Mouse (Mus musculus): ENCODE results near the gene Per1. TPM values are rescaled to one million over a fixed set of nuclear protein-coding genes. Genes with fewer than 3 reads are reported as not detected.

Per1 gene
- polyA plus RNA-seq, 1 experiment from 2014 or later, result 6.4 TPM

- 65% methylated on average over 5 of the region's 5 CpGs for WGBS
- ATAC-seq, result no peak
Measured at GRCm38 (mm10) chr11:69076572-69076971, 18.4 kb upstream of the Per1 start.

GRCm38 (mm10) chr11:69077316-69077715 is 17.7 kb upstream of the Per1 start:
- Histone ChIP-seq H3K9me3 (replicated peaks) (no peaks in the 10 kb centered on the region), H3K27ac (no peak overlapping the region), H3K4me2 (no peak overlapping the region), H3K27me3 (no peaks in the 10 kb centered on the region), H3K4me3 (no peak overlapping the region), H3K4me1 (peaks cover 15% of the 10 kb centered on the region), H3K9ac (no peak overlapping the region), H3K36me3 (ENCODE audit: poor library complexity, severe bottlenecking) (no peaks in the 10 kb centered on the region)
- no peak for ATAC-seq
- WGBS, result 84% methylated on average over 9 of the region's 9 CpGs

More at GRCm38 (mm10) chr11:69076572-69076971, 18.4 kb upstream of the Per1 start:
- Histone ChIP-seq H3K27ac (no peak overlapping the region), H3K4me3 (no peak overlapping the region), H3K4me2 (no peak overlapping the region), H3K36me3 (ENCODE audit: poor library complexity, severe bottlenecking) (no peaks in the 10 kb centered on the region), H3K4me1 (peaks cover 23% of the 10 kb centered on the region), H3K9me3 (replicated peaks) (no peaks in the 10 kb centered on the region), H3K9ac (no peak overlapping the region; the same call in 1 of the 2 replicates), H3K27me3 (no peaks in the 10 kb centered on the region)

- 86% methylated on average over 6 of the region's 6 CpGs for WGBS
- ATAC-seq, result no peak
- Histone ChIP-seq H3K4me1 (peaks cover 12% of the 10 kb centered on the region), H3K36me3 (ENCODE audit: poor library complexity, severe bottlenecking) (no peaks in the 10 kb centered on the region), H3K9me3 (replicated peaks) (no peaks in the 10 kb centered on the region), H3K9ac (no peak overlapping the region), H3K4me3 (no peak overlapping the region), H3K4me2 (no peak overlapping the region), H3K27ac (no peak overlapping the region), H3K27me3 (no peaks in the 10 kb centered on the region)
Measured at GRCm38 (mm10) chr11:69078041-69078440, 17.0 kb upstream of the Per1 start.

- no peak for ATAC-seq
- H3K9me3 ChIP-seq (replicated peaks), result no peaks in the 10 kb centered on the region
- no peak overlapping the region for H3K4me3 ChIP-seq
- peaks cover 7% of the 10 kb centered on the region for H3K4me1 ChIP-seq
- H3K36me3 ChIP-seq (ENCODE audit: poor library complexity, severe bottlenecking), result no peaks in the 10 kb centered on the region
- no peak overlapping the region for H3K9ac ChIP-seq
- no peak overlapping the region for H3K4me2 ChIP-seq
- H3K27me3 ChIP-seq, result no peaks in the 10 kb centered on the region
- 83% methylated on average over 5 of the region's 5 CpGs for WGBS
- no peak overlapping the region for H3K27ac ChIP-seq
Measured at GRCm38 (mm10) chr11:69078805-69079438, 16.1 kb upstream of the Per1 start.

- Histone ChIP-seq H3K27me3 (no peaks in the 10 kb centered on the region), H3K9me3 (replicated peaks) (no peaks in the 10 kb centered on the region), H3K9ac (no peak overlapping the region), H3K4me3 (no peak overlapping the region), H3K36me3 (ENCODE audit: poor library complexity, severe bottlenecking) (no peaks in the 10 kb centered on the region), H3K27ac (no peak overlapping the region), H3K4me1 (no peaks in the 10 kb centered on the region), H3K4me2 (no peak overlapping the region)
- 82% methylated on average over 15 of the region's 15 CpGs for whole genome bisulfite sequencing
- no peak for ATAC-seq
Measured at GRCm38 (mm10) chr11:69080102-69080854, 14.7 kb upstream of the Per1 start.

GRCm38 (mm10) chr11:69080855-69081222 is 14.2 kb upstream of the Per1 start:
- Histone ChIP-seq H3K4me3 (no peak overlapping the region), H3K9ac (no peak overlapping the region), H3K27ac (no peak overlapping the region), H3K27me3 (no peaks in the 10 kb centered on the region), H3K4me2 (no peak overlapping the region), H3K9me3 (replicated peaks) (no peaks in the 10 kb centered on the region), H3K36me3 (ENCODE audit: poor library complexity, severe bottlenecking) (no peaks in the 10 kb centered on the region), H3K4me1 (no peaks in the 10 kb centered on the region)
- WGBS, result 90% methylated on average over 8 of the region's 8 CpGs
- no peak for ATAC-seq

GRCm38 (mm10) chr11:69081613-69082012 is 13.4 kb upstream of the Per1 start:
- Histone ChIP-seq H3K9me3 (replicated peaks) (no peaks in the 10 kb centered on the region), H3K4me2 (no peak overlapping the region), H3K4me1 (no peaks in the 10 kb centered on the region), H3K36me3 (ENCODE audit: poor library complexity, severe bottlenecking) (no peaks in the 10 kb centered on the region), H3K4me3 (no peak overlapping the region), H3K27me3 (no peaks in the 10 kb centered on the region), H3K9ac (no peak overlapping the region), H3K27ac (no peak overlapping the region)
- no peak for ATAC-seq
- WGBS, result 88% methylated on average over 7 of the region's 7 CpGs

DNA sequence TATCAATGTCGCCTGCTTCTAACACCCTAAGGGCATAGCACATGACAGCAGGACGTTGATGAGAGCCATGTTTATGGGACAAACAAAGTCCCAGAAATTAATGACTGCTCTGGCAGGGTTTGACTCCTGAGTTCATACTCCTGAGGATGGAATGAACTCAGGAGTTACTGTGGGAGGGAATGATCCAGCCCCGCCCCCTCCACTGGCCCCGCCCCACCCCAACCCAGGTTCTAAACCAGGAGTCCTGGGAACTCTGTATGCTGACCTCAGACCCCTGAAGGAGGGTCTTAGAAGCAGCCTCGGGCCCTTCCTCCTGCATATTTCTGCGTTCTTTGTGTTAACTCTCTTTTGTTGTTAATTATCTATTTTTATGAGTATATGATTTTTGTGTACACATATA is 9.4 kb upstream of the Per1 start:
- no peaks in the 10 kb centered on the region for H3K9me3 ChIP-seq (replicated peaks)
- H3K36me3 ChIP-seq (ENCODE audit: poor library complexity, severe bottlenecking), result peaks cover 10% of the 10 kb centered on the region
- H3K9ac ChIP-seq, result no peak overlapping the region
- peaks cover 23% of the 10 kb centered on the region for H3K4me1 ChIP-seq
- H3K4me3 ChIP-seq, result no peak overlapping the region
- H3K4me2 ChIP-seq, result no peak overlapping the region
- ATAC-seq, result no peak
- H3K27me3 ChIP-seq, result no peaks in the 10 kb centered on the region
- 70% methylated on average over 6 of the region's 6 CpGs for WGBS
- no peak overlapping the region for H3K27ac ChIP-seq

- H3K27ac ChIP-seq, result no peak overlapping the region
Measured at GRCm38 (mm10) chr11:69086390-69086789, 8.6 kb upstream of the Per1 start.

DNA sequence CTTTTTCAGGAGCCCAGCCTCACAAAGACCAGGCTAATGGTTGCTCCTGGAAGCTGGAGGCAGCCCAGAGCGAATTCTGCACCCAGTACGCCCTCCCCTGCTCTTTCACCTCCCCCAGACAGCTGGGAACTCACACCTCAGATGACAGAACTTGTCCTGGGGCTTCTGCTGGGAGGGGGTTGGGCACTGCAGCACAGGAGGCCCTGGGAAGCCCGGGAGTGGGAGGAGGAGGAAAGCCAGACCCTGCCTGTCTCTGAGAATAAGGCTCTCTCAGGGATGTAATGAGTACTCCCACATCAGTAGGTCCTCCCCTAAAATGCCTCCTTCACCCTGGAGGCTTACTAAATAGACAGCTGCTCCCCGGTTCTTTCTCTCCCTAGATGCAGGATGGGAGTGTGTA is 7.9 kb upstream of the Per1 start:
- no peak for ATAC-seq
- Histone ChIP-seq H3K27ac (no peak overlapping the region), H3K4me1 (peaks cover 27% of the 10 kb centered on the region), H3K9me3 (replicated peaks) (no peaks in the 10 kb centered on the region), H3K36me3 (ENCODE audit: poor library complexity, severe bottlenecking) (peaks cover 20% of the 10 kb centered on the region), H3K9ac (peak overlapping the region; percentile 16; the same call in 1 of the 2 replicates), H3K4me2 (no peak overlapping the region), H3K27me3 (no peaks in the 10 kb centered on the region), H3K4me3 (no peak overlapping the region)
- WGBS, result 37% methylated on average over 4 of the region's 4 CpGs

More at GRCm38 (mm10) chr11:69086390-69086789, 8.6 kb upstream of the Per1 start:
- Histone ChIP-seq H3K4me2 (no peak overlapping the region), H3K36me3 (ENCODE audit: poor library complexity, severe bottlenecking) (peaks cover 16% of the 10 kb centered on the region), H3K27me3 (no peaks in the 10 kb centered on the region), H3K4me3 (no peak overlapping the region), H3K4me1 (peaks cover 27% of the 10 kb centered on the region), H3K9ac (no peak overlapping the region), H3K9me3 (replicated peaks) (no peaks in the 10 kb centered on the region)
- ATAC-seq, result no peak
- 74% methylated on average over 6 of the region's 6 CpGs for WGBS

DNA sequence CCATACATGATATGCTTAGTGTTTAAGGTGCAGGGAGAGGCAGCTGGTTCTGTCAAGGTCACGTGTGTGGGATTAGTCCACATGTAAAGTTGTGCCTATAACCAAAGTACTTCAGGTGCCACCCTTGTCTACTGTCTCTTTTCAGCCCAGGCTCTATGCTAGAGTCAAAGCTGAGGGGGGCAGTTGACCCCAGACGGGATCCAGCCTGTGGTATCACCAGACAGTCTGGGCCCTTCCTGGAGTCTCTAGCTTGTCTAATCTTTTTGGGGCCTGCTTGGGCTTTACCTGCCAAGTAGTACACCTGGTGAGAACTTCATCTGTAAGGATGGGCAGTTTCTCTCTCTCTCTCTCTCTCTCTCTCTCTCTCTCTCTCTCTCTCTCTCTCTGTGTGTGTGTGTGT is 7.4 kb upstream of the Per1 start:
- Histone ChIP-seq H3K27me3 (no peaks in the 10 kb centered on the region), H3K9me3 (replicated peaks) (no peaks in the 10 kb centered on the region), H3K4me1 (peaks cover 27% of the 10 kb centered on the region), H3K4me2 (no peak overlapping the region; the same call in 1 of the 2 replicates), H3K36me3 (ENCODE audit: poor library complexity, severe bottlenecking) (peaks cover 23% of the 10 kb centered on the region), H3K4me3 (peak overlapping the region; percentile 99; the same call in 1 of the 2 replicates), H3K27ac (peak overlapping the region; percentile 95), H3K9ac (no peak overlapping the region; the same call in 1 of the 2 replicates)
- WGBS, result 73% methylated on average over 2 of the region's 2 CpGs
- no peak for ATAC-seq

DNA sequence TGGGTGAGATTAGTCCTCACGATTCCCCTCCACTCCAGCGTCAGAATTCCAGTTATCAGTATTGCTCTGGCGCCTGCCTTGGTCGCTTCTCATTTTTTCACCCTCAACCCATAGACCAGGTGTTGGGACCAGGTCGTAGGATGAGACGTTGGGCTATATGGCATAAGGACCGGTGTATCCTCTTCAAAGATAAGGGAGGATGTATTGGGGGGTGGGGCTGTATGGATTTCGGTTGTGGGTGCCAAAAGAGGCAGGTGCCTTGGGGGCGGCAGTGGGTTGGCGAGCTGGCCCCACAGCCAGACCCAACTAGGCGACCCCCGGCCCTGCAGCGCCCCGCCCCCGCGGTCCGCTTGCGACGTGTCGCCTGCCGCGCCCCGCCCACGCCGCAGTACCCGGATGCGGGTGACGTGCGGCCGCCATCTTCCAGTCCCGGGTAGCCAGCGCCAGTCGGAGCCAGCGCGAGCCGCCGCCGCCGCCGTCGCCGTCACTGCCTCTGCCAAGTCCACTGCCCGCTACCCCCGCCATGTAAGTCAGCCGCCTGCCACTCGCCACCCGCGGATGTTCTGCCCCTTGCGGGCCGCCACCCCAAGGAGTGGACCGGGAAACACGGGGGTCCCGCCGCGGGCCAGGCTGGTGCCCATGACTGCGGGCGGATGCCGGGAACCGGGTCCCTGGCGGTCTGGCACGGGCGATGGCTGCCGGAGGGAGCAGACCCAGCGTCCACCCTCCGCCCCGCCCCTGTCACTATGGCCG is 6.7 kb upstream of the Per1 start, which contains the start of gene Vamp2:
Vamp2 (plus strand) TSS at position 388 of the 753 bp plus-strand sequence.
- Histone ChIP-seq H3K9me3 (replicated peaks) (no peaks in the 10 kb centered on the region), H3K27ac (peak within 1 kb of the TSS; percentile 95), H3K4me2 (peak within 1 kb of the TSS; percentile 99), H3K27me3 (no peaks in the 10 kb centered on the region), H3K9ac (peak within 1 kb of the TSS; percentile 99), H3K4me3 (peak within 1 kb of the TSS; percentile 99), H3K36me3 (ENCODE audit: poor library complexity, severe bottlenecking) (peaks cover 26% of the 10 kb centered on the region), H3K4me1 (peaks cover 27% of the 10 kb centered on the region)
- ATAC-seq, result peak; percentile 93
- 1% methylated on average over 49 of the region's 67 CpGs for WGBS
